Mouse (Mus musculus) C2C12 (cell line): ENCODE measurements around the gene B4galt4. TPM values are rescaled to one million over a fixed set of nuclear protein-coding genes. Genes with fewer than 3 reads are reported as not detected.

Experiments
- H3K27me3 ChIP-seq: one replicate; pipeline ENCODE4 v1.6.1; 2011; ENCODE audit not compliant: control insufficient read depth, insufficient read depth, insufficient read length
- H3K36me3 ChIP-seq: one replicate; pipeline ENCODE4 v1.6.1; 2011; ENCODE audit not compliant: control insufficient read depth, insufficient read depth
- H3K4me3 ChIP-seq: one replicate; pipeline ENCODE4 v1.5.1; 2011; ENCODE audit warnings: mild to moderate bottlenecking, control low read depth; ENCODE audit not compliant: poor library complexity, insufficient read depth, severe bottlenecking
- H3K79me2 ChIP-seq: one replicate; pipeline ENCODE4 v1.6.1; 2011; ENCODE audit not compliant: control insufficient read depth, insufficient read depth
- H3K79me3 ChIP-seq: one replicate; pipeline ENCODE4 v1.6.1; 2011; ENCODE audit warnings: low read depth, control low read depth
- H3ac ChIP-seq: one replicate; pipeline ENCODE3; 2011; ENCODE audit warnings: low read depth; ENCODE audit not compliant: control insufficient read depth, insufficient read length
- CEBPB ChIP-seq: IDR thresholded peaks from one replicate; pipeline ENCODE4 v1.6.1; 2011; ENCODE audit warnings: low read depth, mild to moderate bottlenecking, control low read depth, moderate library complexity
- CTCF ChIP-seq: IDR thresholded peaks from one replicate; pipeline ENCODE4 v1.5.1; 2011; ENCODE audit not compliant: control insufficient read depth, insufficient read depth, insufficient read length
- FOSL1 ChIP-seq: IDR thresholded peaks from one replicate; pipeline ENCODE4 v1.8.0; 2011; ENCODE audit warnings: mild to moderate bottlenecking, low read length; ENCODE audit not compliant: poor library complexity, insufficient read depth, severe bottlenecking
- MAX ChIP-seq: IDR thresholded peaks from one replicate; pipeline ENCODE4 v1.6.1; 2011; ENCODE audit warnings: mild to moderate bottlenecking, control low read depth
- MYOD1 ChIP-seq: IDR thresholded peaks from one replicate; pipeline ENCODE4 v1.6.1; 2011; ENCODE audit warnings: low read depth; ENCODE audit not compliant: control insufficient read depth, insufficient read length
- MYOG ChIP-seq: IDR thresholded peaks from one replicate; pipeline ENCODE4 v1.6.1; 2011; ENCODE audit not compliant: control insufficient read depth, insufficient read length; ENCODE audit errors: extremely low read depth
- USF1 ChIP-seq: IDR thresholded peaks from one replicate; pipeline ENCODE4 v1.6.1; 2011; ENCODE audit warnings: low read depth, mild to moderate bottlenecking, control low read depth, moderate library complexity
- polyA plus RNA-seq: library from polyadenylated mRNA; unstranded; fragments of >200 nt; fragmentation: generic; extraction: Trizol; gene quantifications from one replicate; pipeline ENCODE4 v1.2.1, GENCODE M21; 2012; ENCODE audit warnings: missing spikeins

The B4galt4 gene
- polyA plus RNA-seq, 1 experiment: 4.3 TPM

- Histone ChIP-seq H3K79me2 (no peaks in the 10 kb centered on the region), H3K36me3 (no peaks in the 10 kb centered on the region), H3ac (no peak overlapping the region), H3K27me3 (no peaks in the 10 kb centered on the region), H3K4me3 (no peak overlapping the region), H3K79me3 (no peaks in the 10 kb centered on the region)
- TF ChIP-seq USF1 (no peak), FOSL1 (no peak), MAX (no peak), CEBPB (no peak), MYOG (no peak), CTCF (no peak), MYOD1 (no peak)
Measured at GRCm38 (mm10) chr16:38721377-38721776, 20.7 kb upstream of the B4galt4 start.

- Histone ChIP-seq H3K27me3 (no peaks in the 10 kb centered on the region), H3K4me3 (no peak overlapping the region), H3ac (no peak overlapping the region), H3K36me3 (no peaks in the 10 kb centered on the region), H3K79me2 (no peaks in the 10 kb centered on the region), H3K79me3 (no peaks in the 10 kb centered on the region)
- TF ChIP-seq CTCF: no peak
- no peak for TF ChIP-seq CEBPB
- TF ChIP-seq MYOD1: no peak
- TF ChIP-seq MAX: no peak
Measured at GRCm38 (mm10) chr16:38724256-38724655, 17.8 kb upstream of the B4galt4 start.

GRCm38 (mm10) chr16:38724974-38725373 lies 17.1 kb upstream of the B4galt4 start:
- no peak for TF ChIP-seq USF1
- TF ChIP-seq MAX: no peak
- no peak for TF ChIP-seq MYOD1
- TF ChIP-seq CTCF: no peak
- no peak for TF ChIP-seq FOSL1
- no peak for TF ChIP-seq MYOG
- no peak for TF ChIP-seq CEBPB
- Histone ChIP-seq H3ac (no peak overlapping the region), H3K79me2 (no peaks in the 10 kb centered on the region), H3K4me3 (no peak overlapping the region), H3K36me3 (no peaks in the 10 kb centered on the region), H3K27me3 (no peaks in the 10 kb centered on the region), H3K79me3 (no peaks in the 10 kb centered on the region)

GRCm38 (mm10) chr16:38728576-38729132 lies 13.4 kb upstream of the B4galt4 start:
- TF ChIP-seq CTCF (no peak), MAX (no peak), MYOD1 (no peak), MYOG (no peak), CEBPB (no peak), USF1 (no peak), FOSL1 (no peak)
- Histone ChIP-seq H3K27me3 (no peaks in the 10 kb centered on the region), H3K4me3 (no peak overlapping the region), H3K79me3 (no peaks in the 10 kb centered on the region), H3K79me2 (no peaks in the 10 kb centered on the region), H3K36me3 (no peaks in the 10 kb centered on the region), H3ac (no peak overlapping the region)

GRCm38 (mm10) chr16:38729139-38729538 lies 12.9 kb upstream of the B4galt4 start:
- H3K27me3 ChIP-seq: no peaks in the 10 kb centered on the region
- H3K4me3 ChIP-seq: no peak overlapping the region
- no peaks in the 10 kb centered on the region for H3K79me3 ChIP-seq
- TF ChIP-seq CEBPB: no peak
- TF ChIP-seq FOSL1: no peak
- no peak for TF ChIP-seq MYOD1
- no peak for TF ChIP-seq USF1
- no peak for TF ChIP-seq CTCF
- no peak for TF ChIP-seq MAX
- no peak for TF ChIP-seq MYOG
- H3ac ChIP-seq: no peak overlapping the region
- no peaks in the 10 kb centered on the region for H3K79me2 ChIP-seq
- no peaks in the 10 kb centered on the region for H3K36me3 ChIP-seq

GRCm38 (mm10) chr16:38729610-38730288 lies 12.3 kb upstream of the B4galt4 start:
- Histone ChIP-seq H3K36me3 (no peaks in the 10 kb centered on the region), H3ac (no peak overlapping the region), H3K79me3 (no peaks in the 10 kb centered on the region), H3K4me3 (no peak overlapping the region), H3K79me2 (no peaks in the 10 kb centered on the region), H3K27me3 (no peaks in the 10 kb centered on the region)
- TF ChIP-seq CEBPB (no peak), CTCF (peak; percentile 12), MYOD1 (no peak)
